Mouse (Mus musculus) spleen, adult 12 weeks (tissue): ENCODE measurements around the gene 9430097D07Rik.

Experiments used
- DNase-seq: peaks from one replicate; pipeline ENCODE4 v3.0.0; 2022; ENCODE audit warnings: low spot score

9430097D07Rik gene

GRCm38 (mm10) chr2:32534733-32535471 lies 40.6 kb downstream of the 9430097D07Rik start, which contains the start of gene Fam102a:
Gene Fam102a (plus strand): TSS chr2:32535332.
- DNase-seq: peak; percentile 94

GRCm38 (mm10) chr2:32534061-32534732 lies 41.3 kb downstream of the 9430097D07Rik start:
- DNase-seq: no peak

GRCm38 (mm10) chr2:32533163-32533562 lies 42.3 kb downstream of the 9430097D07Rik start:
- no peak for DNase-seq

- no peak for DNase-seq
Measured at GRCm38 (mm10) chr2:32530479-32530878, 45.0 kb downstream of the 9430097D07Rik start.

- no peak for DNase-seq
Measured at GRCm38 (mm10) chr2:32528326-32528725, 47.2 kb downstream of the 9430097D07Rik start.

- no peak for DNase-seq
Measured at GRCm38 (mm10) chr2:32527468-32527966, 48.0 kb downstream of the 9430097D07Rik start.

GRCm38 (mm10) chr2:32525816-32526215 lies 49.7 kb downstream of the 9430097D07Rik start:
- no peak for DNase-seq

- DNase-seq: no peak
Measured at GRCm38 (mm10) chr2:32524536-32525031, 50.9 kb downstream of the 9430097D07Rik start.
